Mouse (Mus musculus) limb, embryonic 13.5 days (tissue): ENCODE data around the gene Grip1. TPM values are rescaled to one million over a fixed set of nuclear protein-coding genes. Genes with fewer than 3 reads are reported as not detected.
A peak's percentile ranks its signal among the peaks of the same experiment; 100 is the strongest.

ENCODE experiments used
- ATAC-seq: fragments of 200-750 bp; cut with Nextera tagmentation; 2 replicates; pipeline ENCODE4 v1.8.0; 2017; ENCODE audit warnings: low read depth, moderate number of reproducible peaks, moderate TSS enrichment; ENCODE audit not compliant: low FRiP score
- H3K27ac ChIP-seq: fragments of 300-500 bp; sonication (generic); 2 replicates; pipeline ENCODE4 v1.5.1; 2015; ENCODE audit warnings: inconsistent platforms, mild to moderate bottlenecking, moderate library complexity
- H3K27me3 ChIP-seq: fragments of 300-500 bp; sonication (generic); 2 replicates; pipeline ENCODE4 v1.6.1; 2015; ENCODE audit warnings: mild to moderate bottlenecking, inconsistent platforms
- H3K36me3 ChIP-seq: fragments of 300-500 bp; sonication (generic); 2 replicates; pipeline ENCODE4 v1.6.1; 2015; ENCODE audit warnings: inconsistent platforms, mild to moderate bottlenecking, moderate library complexity
- H3K4me1 ChIP-seq: fragments of 300-500 bp; sonication (generic); 2 replicates; pipeline ENCODE4 v1.6.1; 2015; ENCODE audit warnings: inconsistent platforms
- H3K4me2 ChIP-seq: fragments of 300-500 bp; sonication (generic); replicated peaks from 2 replicates; pipeline ENCODE4 v1.6.1; 2015; ENCODE audit warnings: inconsistent platforms, mild to moderate bottlenecking, moderate library complexity
- H3K4me3 ChIP-seq: fragments of 300-500 bp; sonication (generic); 2 replicates; pipeline ENCODE4 v1.5.1; 2015; ENCODE audit warnings: moderate library complexity, mild to moderate bottlenecking, inconsistent platforms
- H3K9ac ChIP-seq: fragments of 300-500 bp; sonication (generic); 2 replicates; pipeline ENCODE4 v1.6.1; 2015; ENCODE audit warnings: mild to moderate bottlenecking, inconsistent platforms
- H3K9me3 ChIP-seq: fragments of 300-500 bp; sonication (generic); 2 replicates; pipeline ENCODE4 v1.6.1; 2016; ENCODE audit warnings: inconsistent platforms
- WGBS: fragments of 180-500 bp; shearing (Covaris S2); methylation state at CpG from one replicate; pipeline ENCODE4 v1.1.7; 2015; 5-methylcytosine and 5-hydroxymethylcytosine counted together
- polyA plus RNA-seq: library from polyadenylated mRNA; unstranded; fragments of >200 nt; fragmentation: Nextera tagmentation; extraction: Ambion mirVana; gene quantifications from 2 replicates; pipeline ENCODE4 v1.2.1, GENCODE M21; 2015

The Grip1 gene
- polyA plus RNA-seq, 1 experiment from 2014 or later = 5.1 TPM

- Histone ChIP-seq H3K4me2 (no peak overlapping the region), H3K9ac (no peak overlapping the region), H3K4me3 (no peak overlapping the region), H3K4me1 (peaks cover 4% of the 10 kb centered on the region; the same call in 1 of the 2 replicates), H3K36me3 (no peaks in the 10 kb centered on the region), H3K27ac (no peak overlapping the region), H3K27me3 (no peaks in the 10 kb centered on the region), H3K9me3 (no peaks in the 10 kb centered on the region)
- no peak for ATAC-seq
- 70% methylated on average over 6 of the region's 6 CpGs for WGBS
Measured at GRCm38 (mm10) chr10:119584666-119585065, 131.0 kb downstream of the Grip1 start.

- H3K27me3 ChIP-seq = no peaks in the 10 kb centered on the region
- H3K4me3 ChIP-seq = no peak overlapping the region
- no peak overlapping the region for H3K4me2 ChIP-seq
- no peaks in the 10 kb centered on the region for H3K9me3 ChIP-seq
- no peaks in the 10 kb centered on the region for H3K36me3 ChIP-seq
- no peak overlapping the region for H3K27ac ChIP-seq
- H3K9ac ChIP-seq = no peak overlapping the region
- 79% methylated on average over 3 of the region's 3 CpGs for WGBS
- ATAC-seq = no peak
- H3K4me1 ChIP-seq = peaks cover 4% of the 10 kb centered on the region; the same call in 1 of the 2 replicates
Measured at GRCm38 (mm10) chr10:119586976-119587375, 133.3 kb downstream of the Grip1 start.

- Histone ChIP-seq H3K4me2 (0 out of 2 replicates have a peak overlapping the region, but pooled peaks have one; percentile 19), H3K4me3 (no peak overlapping the region), H3K9ac (no peak overlapping the region), H3K27me3 (no peaks in the 10 kb centered on the region), H3K27ac (no peak overlapping the region), H3K4me1 (peaks cover 19% of the 10 kb centered on the region), H3K9me3 (no peaks in the 10 kb centered on the region), H3K36me3 (no peaks in the 10 kb centered on the region)
- peak; percentile 76; the same call in 1 of the 2 replicates for ATAC-seq
- 49% methylated on average over 5 of the region's 5 CpGs for WGBS
Measured at GRCm38 (mm10) chr10:119596822-119597221, 143.2 kb downstream of the Grip1 start.

GRCm38 (mm10) chr10:119607501-119607900, 153.9 kb downstream of the Grip1 start:
- no peak for ATAC-seq
- Histone ChIP-seq H3K4me1 (no peaks in the 10 kb centered on the region), H3K9me3 (no peaks in the 10 kb centered on the region), H3K27ac (no peak overlapping the region), H3K9ac (no peak overlapping the region), H3K27me3 (no peaks in the 10 kb centered on the region), H3K4me3 (no peak overlapping the region), H3K36me3 (no peaks in the 10 kb centered on the region), H3K4me2 (no peak overlapping the region)
- 87% methylated on average over 6 of the region's 6 CpGs for WGBS

- ATAC-seq = no peak
- no peaks in the 10 kb centered on the region for H3K9me3 ChIP-seq
- H3K27me3 ChIP-seq = no peaks in the 10 kb centered on the region
- H3K27ac ChIP-seq = no peak overlapping the region
- no peaks in the 10 kb centered on the region for H3K4me1 ChIP-seq
- H3K9ac ChIP-seq = no peak overlapping the region
- H3K4me3 ChIP-seq = no peak overlapping the region
- H3K36me3 ChIP-seq = no peaks in the 10 kb centered on the region
- no peak overlapping the region for H3K4me2 ChIP-seq
- WGBS = 85% methylated on average over 7 of the region's 7 CpGs
Measured at GRCm38 (mm10) chr10:119608998-119609397, 155.4 kb downstream of the Grip1 start.

- H3K4me3 ChIP-seq = no peak overlapping the region
- H3K36me3 ChIP-seq = no peaks in the 10 kb centered on the region
- H3K27ac ChIP-seq = no peak overlapping the region
- H3K9ac ChIP-seq = no peak overlapping the region
- H3K4me2 ChIP-seq = 0 out of 2 replicates have a peak overlapping the region, but pooled peaks have one; percentile 20
- no peaks in the 10 kb centered on the region for H3K27me3 ChIP-seq
- WGBS = 53% methylated on average over 9 of the region's 9 CpGs
- H3K9me3 ChIP-seq = no peaks in the 10 kb centered on the region
- ATAC-seq = peak; percentile 20; the same call in 1 of the 2 replicates
- H3K4me1 ChIP-seq = peaks cover 9% of the 10 kb centered on the region
Measured at GRCm38 (mm10) chr10:119610279-119610895, 156.8 kb downstream of the Grip1 start.

- H3K9me3 ChIP-seq = no peaks in the 10 kb centered on the region
- H3K4me3 ChIP-seq = no peak overlapping the region
- H3K4me1 ChIP-seq = peaks cover 25% of the 10 kb centered on the region
- H3K27me3 ChIP-seq = no peaks in the 10 kb centered on the region
- no peak for ATAC-seq
- no peak overlapping the region for H3K4me2 ChIP-seq
- 85% methylated on average over 5 of the region's 5 CpGs for WGBS
- H3K9ac ChIP-seq = no peak overlapping the region
- no peaks in the 10 kb centered on the region for H3K36me3 ChIP-seq
- H3K27ac ChIP-seq = no peak overlapping the region
Measured at GRCm38 (mm10) chr10:119612034-119612433, 158.4 kb downstream of the Grip1 start.

GRCm38 (mm10) chr10:119614726-119615125, 161.1 kb downstream of the Grip1 start:
- H3K4me3 ChIP-seq = no peak overlapping the region
- H3K4me2 ChIP-seq = 0 out of 2 replicates have a peak overlapping the region, but pooled peaks have one; percentile 14
- H3K27me3 ChIP-seq = no peaks in the 10 kb centered on the region
- ATAC-seq = no peak
- H3K9me3 ChIP-seq = no peaks in the 10 kb centered on the region
- H3K36me3 ChIP-seq = no peaks in the 10 kb centered on the region
- peaks cover 34% of the 10 kb centered on the region for H3K4me1 ChIP-seq
- no peak overlapping the region for H3K9ac ChIP-seq
- 56% methylated on average over 7 of the region's 7 CpGs for WGBS
- H3K27ac ChIP-seq = peak overlapping the region; percentile 33; the same call in 1 of the 2 replicates

- Histone ChIP-seq H3K4me3 (no peak overlapping the region), H3K4me2 (peak overlapping the region; percentile 36), H3K27me3 (no peaks in the 10 kb centered on the region), H3K36me3 (no peaks in the 10 kb centered on the region), H3K4me1 (peaks cover 34% of the 10 kb centered on the region), H3K27ac (peak overlapping the region; percentile 33; the same call in 1 of the 2 replicates), H3K9me3 (no peaks in the 10 kb centered on the region), H3K9ac (no peak overlapping the region)
- WGBS = 71% methylated on average over 14 of the region's 14 CpGs
- peak; percentile 89 for ATAC-seq
Measured at GRCm38 (mm10) chr10:119615240-119615885, 161.7 kb downstream of the Grip1 start.

GRCm38 (mm10) chr10:119616078-119616477, 162.4 kb downstream of the Grip1 start:
- no peak overlapping the region for H3K9ac ChIP-seq
- 65% methylated on average over 3 of the region's 3 CpGs for WGBS
- H3K36me3 ChIP-seq = no peaks in the 10 kb centered on the region
- H3K4me3 ChIP-seq = no peak overlapping the region
- H3K27me3 ChIP-seq = no peaks in the 10 kb centered on the region
- no peak overlapping the region; the same call in 1 of the 2 replicates for H3K4me2 ChIP-seq
- no peaks in the 10 kb centered on the region for H3K9me3 ChIP-seq
- peaks cover 34% of the 10 kb centered on the region for H3K4me1 ChIP-seq
- no peak overlapping the region; the same call in 1 of the 2 replicates for H3K27ac ChIP-seq
- ATAC-seq = no peak

- Histone ChIP-seq H3K4me3 (no peak overlapping the region), H3K27me3 (0 out of 2 replicates have a peak, but pooled peaks cover 11% of the 10 kb centered on the region), H3K4me2 (no peak overlapping the region), H3K9ac (no peak overlapping the region), H3K36me3 (no peaks in the 10 kb centered on the region), H3K9me3 (no peaks in the 10 kb centered on the region), H3K27ac (no peak overlapping the region), H3K4me1 (peaks cover 15% of the 10 kb centered on the region)
- WGBS = 76% methylated on average over 4 of the region's 4 CpGs
- no peak for ATAC-seq
Measured at GRCm38 (mm10) chr10:119628656-119629055, 175.0 kb downstream of the Grip1 start.

GRCm38 (mm10) chr10:119630401-119630800, 176.8 kb downstream of the Grip1 start:
- no peaks in the 10 kb centered on the region for H3K36me3 ChIP-seq
- H3K4me2 ChIP-seq = no peak overlapping the region
- H3K9me3 ChIP-seq = no peaks in the 10 kb centered on the region
- 0 out of 2 replicates have a peak, but pooled peaks cover 11% of the 10 kb centered on the region for H3K27me3 ChIP-seq
- H3K9ac ChIP-seq = no peak overlapping the region
- H3K4me3 ChIP-seq = no peak overlapping the region
- 80% methylated on average over 5 of the region's 5 CpGs for WGBS
- H3K27ac ChIP-seq = no peak overlapping the region
- ATAC-seq = no peak
- peaks cover 15% of the 10 kb centered on the region for H3K4me1 ChIP-seq
